Mouse (Mus musculus): ENCODE data around the gene Plek. TPM values are rescaled to one million over a fixed set of nuclear protein-coding genes. Genes with fewer than 3 reads are reported as not detected.

The Plek gene
- 21.1 TPM for polyA plus RNA-seq (2014; fragmentation: Illumina TruSeq; extraction: RNeasy Lipid Tissue Mini Kit (QIAGEN cat#74804); ENCODE audit: low replicate concordance)

DNA sequence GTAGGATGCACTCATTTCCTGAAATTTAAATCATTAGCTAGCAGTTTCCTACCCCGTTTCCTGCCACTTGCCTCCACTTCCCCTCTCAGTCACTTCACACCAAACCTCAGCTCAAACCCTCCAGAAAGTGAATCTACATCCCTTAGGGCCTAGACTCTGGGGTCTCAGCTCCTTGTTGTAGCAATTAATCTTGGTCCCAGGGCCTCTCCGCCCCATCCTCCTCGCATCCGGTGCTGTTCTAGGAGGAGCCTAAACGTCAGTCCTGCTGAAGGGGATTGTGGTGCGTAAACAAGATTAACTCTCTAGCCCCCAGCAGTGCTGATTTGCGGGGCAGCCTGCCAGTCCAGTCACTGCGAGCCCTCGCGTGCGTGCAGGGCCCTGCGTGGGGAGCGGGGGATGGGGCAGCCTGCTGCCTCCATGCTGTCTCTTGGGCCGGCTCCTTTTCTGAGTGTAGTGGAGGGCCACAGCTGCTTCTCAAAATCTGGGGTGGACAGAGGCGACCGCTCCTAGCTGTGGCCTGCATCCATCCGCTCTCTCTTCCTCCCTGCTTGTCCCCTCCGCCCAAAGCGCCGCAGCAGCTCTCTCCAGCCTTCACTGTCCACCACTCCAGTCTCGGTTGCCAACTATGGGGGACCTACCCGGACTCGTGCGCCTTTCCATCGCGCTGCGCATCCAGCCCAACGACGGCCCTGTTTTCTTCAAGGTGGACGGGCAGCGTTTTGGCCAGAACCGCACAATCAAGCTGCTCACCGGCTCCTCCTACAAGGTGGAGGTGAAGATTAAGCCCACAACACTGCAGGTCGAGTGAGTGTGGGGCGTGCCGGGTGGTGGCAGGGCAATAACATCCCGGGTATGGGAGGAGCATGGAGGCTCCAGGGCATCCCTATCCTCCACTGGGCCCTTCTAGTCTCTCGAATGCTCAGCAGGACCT is at the start of gene Plek, which contains the start of gene Cnrip1:
Gene Plek (minus strand): TSS at position 837 of the 931 bp plus-strand sequence.
Gene Cnrip1 (plus strand): TSS at position 42 of the 931 bp plus-strand sequence.

DNA sequence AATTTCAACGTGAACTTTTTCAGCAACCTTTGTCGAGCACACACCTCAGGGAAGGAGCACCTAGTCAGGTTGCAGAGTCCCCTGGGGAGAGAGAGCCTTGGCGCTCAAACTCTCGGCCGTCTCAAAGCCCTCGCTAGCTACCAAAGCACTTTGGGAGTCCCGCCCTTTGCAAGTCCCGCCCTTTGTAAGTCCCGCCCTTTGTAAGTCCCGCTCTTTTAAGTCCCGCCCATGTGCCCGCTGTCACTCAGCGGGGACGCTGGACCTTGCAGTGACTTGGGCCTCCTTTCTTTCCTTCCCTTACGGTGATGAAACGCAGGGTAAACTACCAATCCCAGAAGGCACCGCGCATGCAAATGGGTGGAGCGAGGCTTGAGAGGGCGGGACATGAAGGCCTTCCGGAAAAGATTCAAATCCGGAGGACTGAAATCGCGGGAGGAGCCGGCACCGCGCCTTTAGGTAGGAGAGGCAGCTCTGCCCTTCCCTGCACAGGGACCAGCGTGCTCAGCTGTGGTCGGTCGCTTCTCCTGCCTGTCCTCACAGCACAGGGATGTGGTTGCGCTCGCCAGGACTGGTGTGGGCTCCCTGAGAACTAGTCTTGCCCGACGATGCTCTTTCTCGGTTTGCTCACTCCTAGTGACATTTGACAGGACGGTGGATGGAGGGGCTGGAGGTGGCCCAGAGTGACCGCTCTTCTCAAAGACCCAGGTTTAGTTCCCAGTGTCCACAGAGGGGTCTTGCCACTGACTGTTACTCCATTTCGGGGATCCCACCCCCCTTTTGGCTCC is 101.0 kb downstream of the Plek start, which contains the start of gene Fbxo48:
Gene Fbxo48 (plus strand): TSS at position 400 of the 785 bp plus-strand sequence.

Other genes starting within 250 kb of the Plek start
- 9.1 TPM for gene Fbxo48, start 101.0 kb downstream of the Plek start, polyA plus RNA-seq (2014; fragmentation: Illumina TruSeq; extraction: RNeasy Lipid Tissue Mini Kit (QIAGEN cat#74804); ENCODE audit: low replicate concordance)
- 3.3 TPM for gene Cnrip1, start 795 bp downstream of the Plek start, polyA plus RNA-seq (2014; fragmentation: Illumina TruSeq; extraction: RNeasy Lipid Tissue Mini Kit (QIAGEN cat#74804); ENCODE audit: low replicate concordance)
- gene Ppp3r1, start 106.9 kb upstream of the Plek start, polyA plus RNA-seq (2014; fragmentation: Illumina TruSeq; extraction: RNeasy Lipid Tissue Mini Kit (QIAGEN cat#74804); ENCODE audit: low replicate concordance), result 282 TPM
- 13.6 TPM for gene Wdr92, start 129.7 kb upstream of the Plek start, polyA plus RNA-seq (2014; fragmentation: Illumina TruSeq; extraction: RNeasy Lipid Tissue Mini Kit (QIAGEN cat#74804); ENCODE audit: low replicate concordance)
- gene Pno1, start 159.2 kb upstream of the Plek start, polyA plus RNA-seq (2014; fragmentation: Illumina TruSeq; extraction: RNeasy Lipid Tissue Mini Kit (QIAGEN cat#74804); ENCODE audit: low replicate concordance), result 65.1 TPM
- 127 TPM for gene C1d, start 205.2 kb upstream of the Plek start, polyA plus RNA-seq (2014; fragmentation: Illumina TruSeq; extraction: RNeasy Lipid Tissue Mini Kit (QIAGEN cat#74804); ENCODE audit: low replicate concordance)